Mouse (Mus musculus): Measurements from ENCODE around the gene Dusp23.

Gene Dusp23

GRCm38 (mm10) chr1:172632451-172633326, at the start of gene Dusp23:
TSS of gene Dusp23 (minus strand) at chr1:172632962.
- peak; percentile 96 to 98 for DNase-seq

- DNase-seq = no peak
Measured at GRCm38 (mm10) chr1:172680742-172681141, 48.0 kb upstream of the Dusp23 start.

- no peak for DNase-seq
Measured at GRCm38 (mm10) chr1:172670716-172671115, 38.0 kb upstream of the Dusp23 start.

GRCm38 (mm10) chr1:172667597-172667996, 34.8 kb upstream of the Dusp23 start:
- DNase-seq = no peak

- DNase-seq = no peak
Measured at GRCm38 (mm10) chr1:172665457-172665856, 32.7 kb upstream of the Dusp23 start.

GRCm38 (mm10) chr1:172659688-172660087, 26.9 kb upstream of the Dusp23 start:
- DNase-seq = no peak

GRCm38 (mm10) chr1:172657266-172657665, 24.5 kb upstream of the Dusp23 start:
- DNase-seq = no peak

GRCm38 (mm10) chr1:172653900-172654299, 21.1 kb upstream of the Dusp23 start:
- no peak for DNase-seq

- no peak for DNase-seq
Measured at GRCm38 (mm10) chr1:172652040-172652662, 19.4 kb upstream of the Dusp23 start.

- no peak for DNase-seq
Measured at GRCm38 (mm10) chr1:172651288-172651987, 18.7 kb upstream of the Dusp23 start.

- peak; percentile 16 to 52 for DNase-seq
Measured at GRCm38 (mm10) chr1:172650519-172651287, 17.9 kb upstream of the Dusp23 start.

GRCm38 (mm10) chr1:172649396-172649795, 16.6 kb upstream of the Dusp23 start:
- no peak for DNase-seq

- no peak for DNase-seq
Measured at GRCm38 (mm10) chr1:172647236-172647635, 14.5 kb upstream of the Dusp23 start.

GRCm38 (mm10) chr1:172638781-172639180, 6.0 kb upstream of the Dusp23 start:
- DNase-seq = no peak

- DNase-seq = no peak
Measured at GRCm38 (mm10) chr1:172637801-172638200, 5.0 kb upstream of the Dusp23 start.

- no peak for DNase-seq
Measured at GRCm38 (mm10) chr1:172636266-172636665, 3.5 kb upstream of the Dusp23 start.

GRCm38 (mm10) chr1:172635258-172635657, 2.5 kb upstream of the Dusp23 start:
- DNase-seq = no peak

GRCm38 (mm10) chr1:172634136-172634535, 1.4 kb upstream of the Dusp23 start:
- DNase-seq = no peak

- DNase-seq = peak in 1 of 2 experiments; percentile 15
Measured at GRCm38 (mm10) chr1:172631721-172632120, 1.0 kb downstream of the Dusp23 start.

- DNase-seq = no peak
Measured at GRCm38 (mm10) chr1:172629831-172630230, 2.9 kb downstream of the Dusp23 start.

- no peak for DNase-seq
Measured at GRCm38 (mm10) chr1:172626306-172626705, 6.5 kb downstream of the Dusp23 start.

GRCm38 (mm10) chr1:172624081-172624480, 8.7 kb downstream of the Dusp23 start:
- DNase-seq = no peak

GRCm38 (mm10) chr1:172623599-172623998, 9.2 kb downstream of the Dusp23 start:
- DNase-seq = no peak

Data from cerebellum, postnatal 25 days (tissue).